Mouse (Mus musculus) CH12.LX (cell line): ENCODE data around the gene Urm1. TPM values are rescaled to one million over a fixed set of nuclear protein-coding genes. Genes with fewer than 3 reads are reported as not detected.

Experiments used
- DNase-seq: peaks from one replicate; pipeline ENCODE4 v3.0.0-alpha.2; 2013; ENCODE audit errors: extremely low read depth
- H3K27ac ChIP-seq: 2 replicates; pipeline ENCODE4 v1.5.1; 2012; ENCODE audit warnings: low read depth, mild to moderate bottlenecking, control low read depth, moderate library complexity; ENCODE audit not compliant: insufficient read depth
- H3K27me3 ChIP-seq: replicated peaks from 2 replicates; pipeline ENCODE3; 2012; ENCODE audit warnings: inconsistent platforms
- H3K36me3 ChIP-seq, 2 experiments: replicated peaks in 1 of 2; 2 replicates each; pipeline versions ENCODE3 to v1.6.1; 2012; ENCODE audit warnings: inconsistent platforms in 1 of 2, low read length in 1 of 2, mild to moderate bottlenecking in 1 of 2, mixed read lengths in 1 of 2, moderate library complexity in 1 of 2; ENCODE audit not compliant: control insufficient read depth in 1 of 2, insufficient read depth in 1 of 2
- H3K4me1 ChIP-seq, 2 experiments: 2 replicates each; pipeline ENCODE4 v1.6.1; 2012; ENCODE audit warnings: inconsistent platforms in 1 of 2, moderate library complexity in 1 of 2; ENCODE audit not compliant: insufficient read depth in 2 of 2, control insufficient read depth in 1 of 2
- H3K4me2 ChIP-seq: 2 replicates; pipeline ENCODE4 v1.6.1; 2012; ENCODE audit warnings: low read depth, mild to moderate bottlenecking, control low read depth; ENCODE audit not compliant: poor library complexity, insufficient read depth, severe bottlenecking
- H3K4me3 ChIP-seq, 3 experiments: fragments of 150-350 bp in 1 of 3; sonication (generic) in 1 of 3; replicated peaks in 1 of 3; 2 replicates each; pipeline versions ENCODE3 to v1.5.1; 2011 to 2012; ENCODE audit warnings: low read depth in 2 of 3, low read length in 2 of 3, mild to moderate bottlenecking in 2 of 3, moderate library complexity in 2 of 3, control low read depth in 1 of 3, improper control_type of control experiment in 1 of 3, inconsistent platforms in 1 of 3, mixed read lengths in 1 of 3; ENCODE audit not compliant: poor library complexity in 1 of 3
- H3K79me2 ChIP-seq: replicated peaks from 2 replicates; pipeline ENCODE4 v1.6.1; 2012; ENCODE audit warnings: mild to moderate bottlenecking, moderate library complexity; ENCODE audit not compliant: control insufficient read depth, poor library complexity, insufficient read depth, severe bottlenecking; ENCODE audit errors: extremely low read depth
- H3K9ac ChIP-seq: 2 replicates; pipeline ENCODE4 v1.6.1; 2012; ENCODE audit warnings: low read depth, mild to moderate bottlenecking, control low read depth, moderate library complexity; ENCODE audit not compliant: insufficient read depth
- H3K9me3 ChIP-seq: replicated peaks from 2 replicates; pipeline ENCODE3; 2012; ENCODE audit warnings: low read length, inconsistent platforms, mixed read lengths
- ELF1 ChIP-seq: IDR thresholded peaks from 2 replicates; pipeline ENCODE4 v1.6.1; 2014; ENCODE audit warnings: low read depth, mild to moderate bottlenecking, inconsistent platforms, low read length, improper control_type of control experiment
- EP300 ChIP-seq: IDR thresholded peaks from 2 replicates; pipeline ENCODE4 v1.6.1; 2011; ENCODE audit warnings: low read length, improper control_type of control experiment
- MAZ ChIP-seq: IDR thresholded peaks from 2 replicates; pipeline ENCODE4 v1.6.1; 2012; ENCODE audit warnings: low read depth, mild to moderate bottlenecking, inconsistent platforms, low read length, improper control_type of control experiment, moderate library complexity
- POLR2A ChIP-seq: IDR thresholded peaks from 2 replicates; pipeline ENCODE4 v1.6.1; 2011; ENCODE audit warnings: low read depth, mild to moderate bottlenecking, improper control_type of control experiment, low read length
- TBP ChIP-seq: conservative IDR thresholded peaks from 2 replicates; pipeline ENCODE4 v1.6.1; 2011; ENCODE audit warnings: low read depth, low read length, improper control_type of control experiment
- dilution Hi-C: fragments of 300-500 bp; cut with MboI; formaldehyde crosslinking; loops from 2 replicates; pipeline ENCODE4 v1.14.3; 2020; ENCODE audit warnings: low sequenced_read_pairs; ENCODE audit not compliant: extremely low pct_unique_long_range_greater_than_20kb, extremely low pct_ligation_motif_present
- in situ Hi-C: fragments of 300-500 bp; cut with MboI; formaldehyde crosslinking; loops from 3 replicates; pipeline ENCODE4 v1.14.3; 2019; ENCODE audit warnings: low sequenced_read_pairs, low pct_ligation_motif_present, low pct_unique_long_range_greater_than_20kb, mixed read lengths
- polyA plus RNA-seq: library from polyadenylated mRNA; unstranded; fragments of >175 nt; gene quantifications from 2 replicates; pipeline ENCODE4 v1.2.1, GENCODE M21; 2012; ENCODE audit warnings: low read depth; ENCODE audit not compliant: insufficient read length
- total RNA-seq, 2 experiments: library from RNA; depleted of rRNA; stranded (reverse); fragments of 300-350 nt in 1 of 2; fragments of >200 nt in 1 of 2; gene quantifications; 2 replicates each; pipeline ENCODE4 v1.2.3; 2012 to 2014

Gene Urm1
- total and polyA plus RNA-seq, 3 experiments = 25.6 to 31.9 (median 29.2) TPM

GRCm38 (mm10) chr2:29891773-29892172 lies 71.9 kb downstream of the Urm1 start:
- dilution Hi-C loops = no loop called here
- H3K4me3 ChIP-seq = no peak overlapping the region
- no peak overlapping the region for H3K27ac ChIP-seq
- H3K4me1 ChIP-seq = peaks cover 4 to 22% of the 10 kb centered on the region in 2 experiments; a peak in 3 of 4 replicates
- TF ChIP-seq MAZ (no peak), POLR2A (no peak), EP300 (no peak), ELF1 (no peak), TBP (no peak)
- peaks cover 8% of the 10 kb centered on the region; the same call in 1 of the 2 replicates for H3K79me2 ChIP-seq
- H3K4me2 ChIP-seq = no peak overlapping the region
- peaks cover 41 to 52% of the 10 kb centered on the region in 2 experiments for H3K36me3 ChIP-seq
- H3K9ac ChIP-seq = no peak overlapping the region
- peaks cover 11% of the 10 kb centered on the region for H3K27me3 ChIP-seq
- peaks cover 9% of the 10 kb centered on the region for H3K9me3 ChIP-seq
- in situ Hi-C loops = no loop called here
- DNase-seq = no peak

Other genes starting within 250 kb of the Urm1 start
- gene Rapgef1, start 200.4 kb upstream of the Urm1 start, total RNA-seq (2012; rRNA removed) = 149 and 185 TPM in 2 replicates
- 84.0 and 86.5 TPM in 2 replicates for gene Rapgef1, start 200.4 kb upstream of the Urm1 start, total RNA-seq (2014; rRNA removed)
- gene Rapgef1, start 200.4 kb upstream of the Urm1 start, polyA plus RNA-seq = 143 and 170 TPM in 2 replicates
- gene Gm13420, start 68.4 kb upstream of the Urm1 start, total RNA-seq (2012; rRNA removed) = not detected in 2 replicates
- gene Gm13420, start 68.4 kb upstream of the Urm1 start, total RNA-seq (2014; rRNA removed) = not detected in 2 replicates
- gene Gm13420, start 68.4 kb upstream of the Urm1 start, polyA plus RNA-seq = not detected in 2 replicates
- not detected in 2 replicates for gene Gm13547, start 60.8 kb upstream of the Urm1 start, total RNA-seq (2012; rRNA removed)
- gene Gm13547, start 60.8 kb upstream of the Urm1 start, total RNA-seq (2014; rRNA removed) = not detected in 2 replicates
- gene Gm13547, start 60.8 kb upstream of the Urm1 start, polyA plus RNA-seq = 0.60 TPM in 1 of 2 replicates, not detected in the other
- gene Coq4, start 32.6 kb upstream of the Urm1 start, total RNA-seq (2012; rRNA removed) = 25.2 and 29.3 TPM in 2 replicates
- 21.5 and 40.9 TPM in 2 replicates for gene Coq4, start 32.6 kb upstream of the Urm1 start, total RNA-seq (2014; rRNA removed)
- 19.1 and 21.3 TPM in 2 replicates for gene Coq4, start 32.6 kb upstream of the Urm1 start, polyA plus RNA-seq
- 32.6 and 40.4 TPM in 2 replicates for gene Trub2, start 31.6 kb upstream of the Urm1 start, total RNA-seq (2012; rRNA removed)
- gene Trub2, start 31.6 kb upstream of the Urm1 start, total RNA-seq (2014; rRNA removed) = 39.0 and 41.5 TPM in 2 replicates
- gene Trub2, start 31.6 kb upstream of the Urm1 start, polyA plus RNA-seq = 41.4 and 58.4 TPM in 2 replicates
- 8.9 and 11.3 TPM in 2 replicates for gene Slc27a4, start 17.4 kb upstream of the Urm1 start, total RNA-seq (2012; rRNA removed)
- gene Slc27a4, start 17.4 kb upstream of the Urm1 start, total RNA-seq (2014; rRNA removed) = 3.6 and 4.8 TPM in 2 replicates
- gene Slc27a4, start 17.4 kb upstream of the Urm1 start, polyA plus RNA-seq = 4.7 and 4.9 TPM in 2 replicates
- 6.1 and 6.3 TPM in 2 replicates for gene Cercam, start 49.1 kb downstream of the Urm1 start, total RNA-seq (2012; rRNA removed)
- gene Cercam, start 49.1 kb downstream of the Urm1 start, total RNA-seq (2014; rRNA removed) = 2.5 and 3.0 TPM in 2 replicates
- 3.5 and 3.7 TPM in 2 replicates for gene Cercam, start 49.1 kb downstream of the Urm1 start, polyA plus RNA-seq
- gene Odf2, start 69.1 kb downstream of the Urm1 start, total RNA-seq (2012; rRNA removed) = 43.7 and 48.6 TPM in 2 replicates
- 35.4 and 44.4 TPM in 2 replicates for gene Odf2, start 69.1 kb downstream of the Urm1 start, total RNA-seq (2014; rRNA removed)
- 54.6 and 59.5 TPM in 2 replicates for gene Odf2, start 69.1 kb downstream of the Urm1 start, polyA plus RNA-seq
- 38.0 and 39.7 TPM in 2 replicates for gene Gle1, start 115.4 kb downstream of the Urm1 start, total RNA-seq (2012; rRNA removed)
- gene Gle1, start 115.4 kb downstream of the Urm1 start, total RNA-seq (2014; rRNA removed) = 32.0 and 36.5 TPM in 2 replicates
- 54.1 and 60.1 TPM in 2 replicates for gene Gle1, start 115.4 kb downstream of the Urm1 start, polyA plus RNA-seq
- gene Sptan1, start 145.5 kb downstream of the Urm1 start, total RNA-seq (2012; rRNA removed) = 113 TPM in 2 replicates
- 73.8 and 86.4 TPM in 2 replicates for gene Sptan1, start 145.5 kb downstream of the Urm1 start, total RNA-seq (2014; rRNA removed)
- gene Sptan1, start 145.5 kb downstream of the Urm1 start, polyA plus RNA-seq = 88.0 and 91.6 TPM in 2 replicates
- 23.2 and 26.5 TPM in 2 replicates for gene Wdr34, start 228.8 kb downstream of the Urm1 start, total RNA-seq (2012; rRNA removed)
- gene Wdr34, start 228.8 kb downstream of the Urm1 start, total RNA-seq (2014; rRNA removed) = 21.4 and 24.7 TPM in 2 replicates
- 28.0 and 28.6 TPM in 2 replicates for gene Wdr34, start 228.8 kb downstream of the Urm1 start, polyA plus RNA-seq
- gene Set, start 237.3 kb downstream of the Urm1 start, total RNA-seq (2012; rRNA removed) = 515 and 844 TPM in 2 replicates
- gene Set, start 237.3 kb downstream of the Urm1 start, total RNA-seq (2014; rRNA removed) = 1,049 and 1,142 TPM in 2 replicates
- 902 and 991 TPM in 2 replicates for gene Set, start 237.3 kb downstream of the Urm1 start, polyA plus RNA-seq